Mouse (Mus musculus) liver, embryonic 12.5 days (tissue): ENCODE results near the gene Sik2. TPM values are rescaled to one million over a fixed set of nuclear protein-coding genes. Genes with fewer than 3 reads are reported as not detected.

Source experiments
- ATAC-seq: fragments of 200-750 bp; cut with Nextera tagmentation; 2 replicates; pipeline ENCODE4 v1.8.0; 2017; ENCODE audit warnings: moderate number of reproducible peaks, mild to moderate bottlenecking, moderate library complexity
- H3K27ac ChIP-seq: fragments of 300-500 bp; sonication (generic); 2 replicates; pipeline ENCODE4 v1.5.1; 2016; ENCODE audit warnings: mild to moderate bottlenecking
- H3K27me3 ChIP-seq: fragments of 300-500 bp; sonication (generic); replicated peaks from 2 replicates; pipeline ENCODE4 v1.6.1; 2016; ENCODE audit warnings: mild to moderate bottlenecking, moderate library complexity
- H3K36me3 ChIP-seq: fragments of 300-500 bp; sonication (generic); 2 replicates; pipeline ENCODE4 v1.6.1; 2016; ENCODE audit warnings: mild to moderate bottlenecking, moderate library complexity
- H3K4me1 ChIP-seq: fragments of 300-500 bp; sonication (generic); 2 replicates; pipeline ENCODE4 v1.6.1; 2016
- H3K4me2 ChIP-seq: fragments of 300-500 bp; sonication (generic); 2 replicates; pipeline ENCODE4 v1.6.1; 2016; ENCODE audit warnings: mild to moderate bottlenecking, moderate library complexity
- H3K4me3 ChIP-seq: fragments of 300-500 bp; sonication (generic); 2 replicates; pipeline ENCODE4 v1.5.1; 2016; ENCODE audit warnings: mild to moderate bottlenecking, moderate library complexity
- H3K9ac ChIP-seq: fragments of 300-500 bp; sonication (generic); 2 replicates; pipeline ENCODE4 v1.6.1; 2016; ENCODE audit warnings: mild to moderate bottlenecking, moderate library complexity
- H3K9me3 ChIP-seq: fragments of 300-500 bp; sonication (generic); replicated peaks from 2 replicates; pipeline ENCODE4 v1.6.1; 2016; ENCODE audit warnings: mild to moderate bottlenecking, moderate library complexity
- WGBS: fragments of 180-500 bp; shearing (Covaris S2); methylation state at CpG from one replicate; pipeline ENCODE4 v1.1.7; 2016; ENCODE audit not compliant: insufficient replicate concordance; 5-methylcytosine and 5-hydroxymethylcytosine counted together
- polyA plus RNA-seq: library from polyadenylated mRNA; unstranded; fragments of >200 nt; fragmentation: Nextera tagmentation; extraction: Ambion mirVana; gene quantifications from 2 replicates; pipeline ENCODE4 v1.2.1, GENCODE M21; 2016

Sik2 gene
- polyA plus RNA-seq, 1 experiment from 2014 or later, result 12.3 TPM

DNA sequence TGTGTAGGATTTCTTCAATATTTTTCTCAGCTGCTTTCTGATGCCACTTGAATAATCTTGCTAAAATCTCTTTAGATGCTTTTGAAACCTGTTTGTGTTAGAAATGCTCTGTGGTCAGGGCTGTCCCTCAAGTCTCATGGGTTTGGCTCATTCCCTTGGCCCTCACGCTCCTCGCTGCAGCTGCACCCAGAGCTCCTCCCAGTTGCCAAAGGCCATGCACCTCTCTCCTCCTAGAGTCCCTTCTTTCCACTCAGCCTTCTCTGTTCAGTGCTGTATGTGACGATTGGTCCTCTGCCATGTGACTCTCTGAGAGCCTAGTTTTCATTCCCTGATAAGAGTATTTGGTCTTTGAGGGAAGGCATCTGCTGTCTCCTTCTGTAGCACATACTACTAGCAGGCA lies 131.4 kb downstream of the Sik2 start:
- no peak overlapping the region for H3K9ac ChIP-seq
- H3K9me3 ChIP-seq, result no peaks in the 10 kb centered on the region
- no peaks in the 10 kb centered on the region for H3K27me3 ChIP-seq
- ATAC-seq, result no peak
- no peak overlapping the region for H3K4me2 ChIP-seq
- no peak overlapping the region for H3K27ac ChIP-seq
- no peaks in the 10 kb centered on the region for H3K4me1 ChIP-seq
- H3K36me3 ChIP-seq, result peaks cover 100% of the 10 kb centered on the region
- no peak overlapping the region for H3K4me3 ChIP-seq
- whole genome bisulfite sequencing, result 78% methylated on average over 3 of the region's 3 CpGs

DNA sequence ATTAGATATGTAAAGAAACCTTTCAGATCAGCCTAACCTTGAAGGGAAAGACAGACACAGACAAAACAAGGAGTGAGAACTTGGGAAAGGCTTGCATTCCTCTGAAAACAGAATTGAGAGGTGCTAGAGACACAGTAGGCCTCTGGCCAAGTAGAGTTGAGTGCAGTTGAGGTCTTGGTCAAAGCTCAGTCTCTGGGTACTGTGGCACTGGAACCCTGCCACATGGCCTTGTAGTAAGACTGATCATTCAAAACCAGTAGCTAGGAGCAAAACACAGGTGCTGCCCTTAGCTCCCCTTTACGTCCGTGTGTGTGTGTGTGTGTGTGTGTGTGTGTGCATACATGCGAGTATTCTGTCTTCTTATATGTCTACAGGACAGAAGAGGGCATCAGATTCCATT lies 132.6 kb downstream of the Sik2 start:
- 95% methylated on average over 3 of the region's 3 CpGs for WGBS
- Histone ChIP-seq H3K36me3 (peaks cover 94% of the 10 kb centered on the region), H3K4me2 (no peak overlapping the region), H3K4me1 (no peaks in the 10 kb centered on the region), H3K4me3 (no peak overlapping the region), H3K27ac (no peak overlapping the region), H3K27me3 (no peaks in the 10 kb centered on the region), H3K9me3 (no peaks in the 10 kb centered on the region), H3K9ac (no peak overlapping the region)
- ATAC-seq, result no peak

DNA sequence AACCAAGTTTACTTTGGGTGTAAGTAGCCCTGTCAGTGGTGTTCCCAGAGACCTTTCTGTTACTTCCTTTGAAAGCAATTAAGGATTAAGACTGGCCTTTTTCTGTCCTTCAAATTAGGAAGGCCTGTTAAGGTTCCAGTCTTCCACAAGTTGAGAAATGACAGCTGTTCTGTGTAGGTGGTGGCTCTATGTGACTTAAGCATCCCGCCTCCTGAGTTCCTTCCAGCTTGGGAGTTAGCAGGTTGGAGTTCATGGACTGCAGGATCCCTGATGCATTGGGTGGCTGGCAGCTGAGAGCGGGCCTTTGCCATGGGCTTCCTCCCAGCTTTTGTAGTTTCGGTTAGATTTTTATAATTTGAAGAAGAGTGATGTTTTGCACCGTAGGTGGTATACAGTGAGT lies 133.4 kb downstream of the Sik2 start:
- H3K27me3 ChIP-seq, result no peaks in the 10 kb centered on the region
- H3K27ac ChIP-seq, result no peak overlapping the region
- no peak overlapping the region for H3K9ac ChIP-seq
- no peaks in the 10 kb centered on the region for H3K4me1 ChIP-seq
- H3K4me3 ChIP-seq, result no peak overlapping the region
- no peak for ATAC-seq
- no peak overlapping the region for H3K4me2 ChIP-seq
- 92% methylated on average over 4 of the region's 4 CpGs for WGBS
- H3K36me3 ChIP-seq, result peaks cover 94% of the 10 kb centered on the region
- no peaks in the 10 kb centered on the region for H3K9me3 ChIP-seq

DNA sequence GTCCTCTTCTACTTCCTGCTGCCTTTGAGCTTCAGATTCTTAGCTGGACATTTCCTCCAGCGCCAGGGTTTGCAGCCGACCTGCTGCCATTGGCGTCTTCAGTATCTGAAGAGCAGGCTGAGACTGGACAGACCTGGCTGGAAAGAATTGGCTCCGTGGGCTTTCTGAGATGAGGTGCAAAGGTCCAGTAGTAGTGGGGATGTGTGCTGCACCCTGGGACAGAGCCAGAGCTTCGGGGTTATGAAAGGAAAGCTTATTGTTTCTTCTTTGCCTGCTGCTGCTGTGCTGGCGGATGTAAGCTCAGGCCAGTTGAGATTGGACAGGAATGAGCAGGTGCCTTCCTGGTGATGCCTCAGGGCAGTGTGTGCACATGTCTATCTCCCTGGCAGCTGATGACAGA lies 134.8 kb downstream of the Sik2 start:
- 89% methylated on average over 6 of the region's 6 CpGs for WGBS

DNA sequence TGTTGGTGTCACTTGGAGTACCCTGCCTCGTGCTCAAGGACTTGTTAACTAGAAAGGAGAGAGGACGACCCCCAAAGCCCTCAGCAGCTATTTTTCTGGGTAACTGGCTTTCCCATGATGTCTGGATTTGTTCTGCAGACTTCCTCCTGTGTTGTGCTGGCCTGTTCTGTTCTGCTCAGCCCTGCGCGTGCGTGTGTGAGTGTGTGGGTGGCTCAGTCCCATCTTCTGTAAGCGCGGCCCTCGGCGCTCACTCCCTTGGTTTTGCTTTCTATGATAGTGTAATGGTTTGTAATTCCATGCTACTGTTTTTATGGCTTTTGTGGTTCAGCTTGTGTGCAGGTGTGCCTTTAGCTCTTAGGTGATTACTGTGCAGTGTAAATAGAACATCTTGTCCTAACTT lies 135.7 kb downstream of the Sik2 start:
- Histone ChIP-seq H3K9me3 (no peaks in the 10 kb centered on the region), H3K4me2 (no peak overlapping the region), H3K27me3 (no peaks in the 10 kb centered on the region), H3K27ac (no peak overlapping the region), H3K4me3 (no peak overlapping the region), H3K4me1 (no peaks in the 10 kb centered on the region), H3K9ac (no peak overlapping the region), H3K36me3 (peaks cover 94% of the 10 kb centered on the region)
- no peak for ATAC-seq
- 92% methylated on average over 9 of the region's 9 CpGs for WGBS

More for the DNA sequence above, 134.8 kb downstream of the Sik2 start:
- Histone ChIP-seq H3K36me3 (peaks cover 94% of the 10 kb centered on the region), H3K4me2 (no peak overlapping the region), H3K4me1 (no peaks in the 10 kb centered on the region), H3K9ac (no peak overlapping the region), H3K27me3 (no peaks in the 10 kb centered on the region), H3K9me3 (no peaks in the 10 kb centered on the region), H3K4me3 (no peak overlapping the region), H3K27ac (no peak overlapping the region)
- peak; percentile 32; the same call in 1 of the 2 replicates for ATAC-seq

DNA sequence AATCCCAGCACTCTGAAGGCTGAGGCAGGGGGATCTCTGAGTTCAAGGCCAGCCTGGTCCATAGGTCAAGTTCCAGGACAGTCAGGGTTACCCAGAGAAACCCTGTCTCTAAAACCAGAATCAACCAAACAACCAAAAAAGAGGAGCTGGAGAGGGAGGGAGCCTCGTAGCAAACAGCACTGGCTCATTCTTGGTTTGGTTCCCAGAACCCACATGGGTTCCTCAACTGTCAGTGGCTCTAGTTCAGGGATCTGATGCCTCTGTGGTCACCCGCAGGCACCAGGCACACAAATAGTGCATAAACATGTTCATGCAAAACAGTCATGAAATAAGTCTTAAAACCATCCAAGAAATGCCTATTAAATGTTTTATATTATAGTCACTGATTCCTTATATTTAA lies 140.7 kb downstream of the Sik2 start:
- Histone ChIP-seq H3K36me3 (peaks cover 94% of the 10 kb centered on the region), H3K27me3 (no peaks in the 10 kb centered on the region), H3K4me1 (peaks cover 8% of the 10 kb centered on the region; the same call in 1 of the 2 replicates), H3K4me2 (no peak overlapping the region), H3K4me3 (no peak overlapping the region), H3K27ac (no peak overlapping the region), H3K9me3 (no peaks in the 10 kb centered on the region), H3K9ac (no peak overlapping the region)
- 82% methylated on average over 2 of the region's 2 CpGs for WGBS
- no peak for ATAC-seq

DNA sequence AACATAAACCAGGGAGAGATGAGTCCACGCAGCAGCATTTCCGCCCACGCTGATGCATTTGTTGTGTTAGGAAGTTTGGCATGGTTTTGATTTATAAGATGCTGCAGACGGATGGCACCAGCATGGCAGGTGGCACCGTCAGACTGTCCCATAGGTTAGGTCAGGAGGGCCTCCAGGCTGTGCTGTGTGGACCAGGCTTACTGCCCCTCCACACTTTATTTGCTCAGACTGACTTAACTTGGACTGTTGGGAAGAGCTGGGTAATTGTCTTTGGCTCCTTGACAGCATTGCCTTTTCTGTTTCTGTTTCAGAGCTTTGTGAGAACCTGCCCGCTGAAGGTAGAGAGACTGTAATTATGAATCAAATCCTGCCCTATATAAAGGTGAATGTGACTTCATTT lies 141.9 kb downstream of the Sik2 start:
- 94% methylated on average over 6 of the region's 6 CpGs for WGBS
- H3K27me3 ChIP-seq, result no peaks in the 10 kb centered on the region
- no peak overlapping the region for H3K4me2 ChIP-seq
- H3K27ac ChIP-seq, result no peak overlapping the region
- ATAC-seq, result no peak
- H3K9ac ChIP-seq, result no peak overlapping the region
- no peak overlapping the region for H3K4me3 ChIP-seq
- no peaks in the 10 kb centered on the region for H3K9me3 ChIP-seq
- peaks cover 8% of the 10 kb centered on the region; the same call in 1 of the 2 replicates for H3K4me1 ChIP-seq
- H3K36me3 ChIP-seq, result peaks cover 94% of the 10 kb centered on the region

DNA sequence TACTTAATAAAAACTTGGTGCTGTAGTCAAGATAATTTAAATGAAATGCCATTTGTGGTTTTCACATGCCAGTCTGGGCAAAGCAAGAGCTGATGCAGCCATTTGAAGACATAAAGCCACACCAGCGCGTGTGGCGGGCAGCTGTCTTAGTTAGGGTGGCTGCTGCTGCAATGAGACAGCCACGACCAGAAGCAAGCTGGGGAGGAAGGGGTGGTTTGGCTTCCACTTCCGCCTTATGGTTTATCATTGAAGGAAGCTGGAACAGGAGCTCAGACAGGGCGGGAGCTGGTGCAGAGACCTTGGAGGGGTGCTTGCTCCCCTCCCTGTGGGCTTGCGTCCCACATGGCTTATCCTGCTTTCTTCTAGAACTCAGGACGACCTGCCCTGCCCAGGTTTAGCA lies 143.1 kb downstream of the Sik2 start:
- no peak overlapping the region for H3K4me3 ChIP-seq
- H3K4me1 ChIP-seq, result peaks cover 8% of the 10 kb centered on the region; the same call in 1 of the 2 replicates
- no peak overlapping the region for H3K27ac ChIP-seq
- H3K27me3 ChIP-seq, result no peaks in the 10 kb centered on the region
- no peak overlapping the region for H3K4me2 ChIP-seq
- ATAC-seq, result no peak
- 48% methylated on average over 8 of the region's 8 CpGs for WGBS
- no peak overlapping the region for H3K9ac ChIP-seq
- H3K9me3 ChIP-seq, result no peaks in the 10 kb centered on the region
- H3K36me3 ChIP-seq, result peaks cover 100% of the 10 kb centered on the region

DNA sequence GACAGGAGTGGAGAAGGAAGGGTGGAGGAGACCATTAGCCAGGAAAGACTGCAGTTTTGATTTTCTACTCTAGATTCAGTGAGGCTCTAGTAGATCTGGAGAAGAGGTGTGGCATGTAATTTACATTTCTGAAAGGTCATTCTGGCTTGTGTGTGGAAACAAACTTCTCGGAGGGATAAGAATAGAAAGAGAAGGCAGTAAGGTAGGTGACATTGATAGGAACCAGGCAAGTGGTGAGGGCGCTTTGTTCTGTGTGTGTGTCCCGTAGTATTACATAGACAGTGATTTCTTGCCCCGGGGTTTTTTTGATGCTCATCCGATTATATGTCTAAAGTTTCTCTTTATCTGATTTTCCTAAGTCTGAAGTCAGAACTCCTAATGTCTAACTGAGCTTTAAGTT lies 144.0 kb downstream of the Sik2 start:
- H3K27me3 ChIP-seq, result no peaks in the 10 kb centered on the region
- H3K4me3 ChIP-seq, result no peak overlapping the region
- peaks cover 100% of the 10 kb centered on the region for H3K36me3 ChIP-seq
- WGBS, result 74% methylated on average over 5 of the region's 5 CpGs
- H3K4me1 ChIP-seq, result peaks cover 16% of the 10 kb centered on the region
- H3K4me2 ChIP-seq, result no peak overlapping the region
- no peak overlapping the region for H3K9ac ChIP-seq
- H3K27ac ChIP-seq, result no peak overlapping the region
- no peaks in the 10 kb centered on the region for H3K9me3 ChIP-seq
- no peak for ATAC-seq

DNA sequence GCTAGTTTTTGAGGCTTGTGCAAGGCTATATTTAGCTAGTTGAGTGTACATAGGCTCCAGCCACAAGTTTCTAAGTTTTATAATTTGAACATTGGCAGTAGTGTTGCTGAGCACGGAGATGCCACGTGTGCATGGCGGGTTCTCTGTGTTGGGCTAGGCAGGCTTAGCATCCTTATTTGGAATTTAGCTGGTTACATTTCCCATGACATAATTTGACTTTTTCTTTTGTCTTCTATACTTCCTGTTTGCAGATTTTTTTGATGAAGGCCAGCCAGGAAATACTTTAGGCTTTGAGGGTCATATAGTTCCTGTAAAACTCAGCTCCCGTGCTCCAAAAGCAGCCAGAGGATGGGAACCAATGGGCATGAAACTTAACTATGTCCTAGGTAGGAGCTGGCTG lies 145.0 kb downstream of the Sik2 start:
- Histone ChIP-seq H3K27me3 (no peaks in the 10 kb centered on the region), H3K4me1 (peaks cover 27% of the 10 kb centered on the region), H3K4me3 (no peak overlapping the region), H3K27ac (no peak overlapping the region), H3K9ac (no peak overlapping the region), H3K9me3 (no peaks in the 10 kb centered on the region), H3K36me3 (peaks cover 100% of the 10 kb centered on the region), H3K4me2 (no peak overlapping the region)
- WGBS, result 81% methylated on average over 4 of the region's 4 CpGs
- no peak for ATAC-seq

DNA sequence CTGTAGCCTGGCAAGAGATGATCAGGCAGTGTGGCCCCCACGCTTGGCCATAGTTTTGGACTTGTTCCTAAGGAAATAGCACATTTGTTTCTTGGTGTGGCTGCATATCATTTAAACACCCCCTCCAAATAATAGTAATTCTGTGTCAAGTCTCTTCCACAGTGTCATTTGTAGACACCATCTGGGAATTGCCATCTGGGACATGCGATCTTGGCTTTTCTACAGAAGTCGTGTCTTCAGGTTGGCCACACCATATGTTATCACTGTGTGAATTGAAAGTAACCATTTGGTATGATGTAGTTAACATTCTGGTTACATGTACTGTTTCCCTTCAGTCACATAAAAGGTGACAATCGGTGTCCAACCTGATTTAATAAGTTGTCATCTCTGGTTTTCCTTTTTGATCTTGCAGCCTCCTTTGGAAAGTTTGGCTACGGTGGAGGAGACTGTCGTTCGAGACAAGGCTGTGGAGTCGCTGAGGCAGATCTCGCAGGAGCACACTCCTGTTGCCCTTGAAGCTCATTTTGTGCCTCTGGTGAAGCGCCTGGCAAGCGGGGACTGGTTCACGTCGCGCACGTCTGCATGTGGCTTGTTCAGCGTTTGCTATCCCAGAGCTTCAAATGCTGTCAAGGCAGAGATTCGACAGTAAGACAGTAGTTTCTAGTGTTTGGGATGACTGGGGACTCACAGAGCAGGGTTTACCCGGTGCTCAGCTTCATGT lies 147.6 kb downstream of the Sik2 start:
- no peak for ATAC-seq
- Histone ChIP-seq H3K9me3 (no peaks in the 10 kb centered on the region), H3K27ac (no peak overlapping the region), H3K4me1 (peaks cover 41% of the 10 kb centered on the region), H3K9ac (no peak overlapping the region), H3K4me2 (no peak overlapping the region), H3K27me3 (no peaks in the 10 kb centered on the region), H3K4me3 (no peak overlapping the region), H3K36me3 (peaks cover 78% of the 10 kb centered on the region)
- WGBS, result 91% methylated on average over 18 of the region's 18 CpGs

DNA sequence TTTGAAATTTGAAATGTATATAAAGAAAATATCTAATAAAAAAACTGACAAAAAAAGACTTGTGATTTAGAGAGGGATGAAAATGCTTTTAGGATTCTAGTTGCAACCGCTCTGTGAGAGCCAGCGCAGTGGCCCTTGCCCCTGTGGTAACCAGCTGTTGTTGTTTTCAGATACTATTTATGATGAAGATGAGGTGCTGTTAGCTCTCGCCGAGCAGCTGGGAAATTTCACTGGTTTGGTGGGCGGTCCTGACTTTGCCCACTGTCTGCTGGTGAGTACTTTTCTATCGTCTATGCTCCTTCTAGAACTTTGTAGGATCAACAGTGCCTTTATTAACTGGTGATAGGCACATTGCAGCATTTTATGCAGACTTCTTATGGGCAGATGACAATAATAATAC lies 150.2 kb downstream of the Sik2 start:
- Histone ChIP-seq H3K27me3 (no peaks in the 10 kb centered on the region), H3K4me1 (peaks cover 58% of the 10 kb centered on the region), H3K9ac (no peak overlapping the region), H3K9me3 (no peaks in the 10 kb centered on the region), H3K4me3 (peak overlapping the region; percentile 10), H3K27ac (no peak overlapping the region), H3K4me2 (peak overlapping the region; percentile 40), H3K36me3 (peaks cover 52% of the 10 kb centered on the region)
- 82% methylated on average over 6 of the region's 6 CpGs for WGBS
- ATAC-seq, result no peak
